Mouse (Mus musculus) fat pad, adult 2 months (tissue): Measurements from ENCODE around the gene Etv6.
"Not testable (repeated sequence)": the region's sequence is repeated elsewhere in the genome, so short reads cannot be mapped to it uniquely, and the experiment has no call there.

Experiments
- DNase-seq: peaks from one replicate; pipeline ENCODE4 v3.0.0-alpha.2; 2011; ENCODE audit warnings: low read depth, low spot score; ENCODE audit errors: extremely low read depth

Gene Etv6

DNA sequence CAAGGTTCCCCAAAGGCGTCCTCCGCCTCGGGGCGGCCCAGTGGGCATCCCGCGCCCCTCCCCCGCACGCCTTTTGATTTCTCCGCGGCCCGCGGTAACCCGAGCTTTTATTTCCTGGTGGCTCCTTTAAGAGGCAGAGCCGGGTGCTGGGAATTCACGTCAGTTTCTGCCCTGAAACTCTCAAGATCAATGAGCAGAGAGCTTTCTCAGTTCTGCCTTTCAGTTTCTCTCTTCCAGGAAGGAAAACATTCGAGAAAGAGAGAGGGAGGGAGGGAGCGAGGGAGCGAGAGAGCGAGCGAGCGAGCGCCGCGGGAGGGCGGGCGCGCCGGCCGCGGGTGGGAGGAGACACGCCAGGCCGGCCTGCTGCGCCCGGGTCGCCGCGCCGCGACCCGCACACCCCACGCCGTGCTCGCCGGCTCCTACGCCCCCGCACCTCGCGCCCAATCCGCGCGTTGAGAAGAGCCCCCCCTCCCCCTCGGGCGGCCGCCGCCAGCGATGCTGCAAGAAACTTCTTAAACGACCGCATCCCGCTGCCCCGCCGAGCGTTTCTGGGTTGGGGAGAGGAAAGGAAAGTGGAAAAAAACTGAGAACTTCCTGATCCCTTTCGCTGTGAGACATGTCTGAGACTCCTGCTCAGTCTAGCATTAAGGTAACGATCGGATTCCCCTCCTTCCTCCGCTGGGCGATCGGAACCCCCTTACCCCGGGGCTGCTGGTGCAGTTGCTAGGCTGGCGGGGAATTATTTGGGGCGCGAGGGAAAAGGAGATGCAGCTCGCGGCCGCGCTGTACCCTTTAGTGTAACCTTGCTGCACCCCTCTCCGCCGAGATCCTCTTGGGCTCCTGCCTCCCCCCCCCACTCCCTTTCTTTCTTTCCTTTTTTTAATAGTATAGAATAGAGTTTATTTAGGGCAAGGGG is at the start of gene Etv6:
Etv6 (plus strand) TSS at position 211 of the 916 bp plus-strand sequence.
- DNase-seq: no peak

DNA sequence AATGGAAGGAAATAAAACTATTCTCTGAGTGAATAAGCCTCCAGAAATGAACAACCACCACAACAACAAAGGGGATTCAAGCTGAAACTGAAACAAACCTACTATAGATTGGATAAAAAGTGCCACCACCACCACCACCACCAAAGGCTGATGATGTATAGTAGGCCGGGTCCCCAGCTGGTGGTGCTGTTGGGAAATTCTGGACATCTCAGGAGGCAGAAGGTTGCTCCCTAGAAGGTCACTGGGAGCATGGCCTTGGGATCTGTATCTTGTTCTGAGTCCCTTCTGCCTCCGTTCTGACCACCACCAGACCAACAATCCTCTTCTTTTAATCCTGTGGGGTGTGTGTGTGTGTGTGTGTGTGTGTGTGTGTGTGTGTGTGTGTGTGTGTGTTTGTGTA is 49.3 kb upstream of the Etv6 start:
- no peak for DNase-seq

DNA sequence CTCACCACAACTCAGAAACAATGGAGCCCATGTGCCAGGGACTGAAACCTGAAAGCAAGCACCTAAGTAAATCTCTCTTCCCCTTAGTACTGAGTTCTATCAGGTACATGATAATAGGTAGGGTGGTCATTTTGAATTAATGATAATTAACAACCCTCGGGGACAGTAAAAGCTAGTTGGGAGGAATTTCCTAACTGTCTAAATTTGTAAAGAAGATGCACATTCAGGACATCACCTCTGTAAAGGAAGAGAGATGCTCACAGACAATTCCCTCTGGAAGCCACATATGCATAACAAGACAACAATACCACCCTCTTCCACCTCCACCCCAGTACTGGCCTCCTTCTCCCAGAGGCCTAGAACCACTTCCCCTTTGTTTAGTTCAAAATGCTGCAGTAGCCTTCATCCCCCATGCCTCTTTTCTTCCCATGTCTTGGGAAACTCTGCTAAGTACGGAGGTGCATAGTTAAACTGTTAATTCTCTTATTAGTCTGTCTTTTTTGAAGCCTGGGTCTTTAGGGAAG is 48.4 kb upstream of the Etv6 start:
- no peak for DNase-seq

DNA sequence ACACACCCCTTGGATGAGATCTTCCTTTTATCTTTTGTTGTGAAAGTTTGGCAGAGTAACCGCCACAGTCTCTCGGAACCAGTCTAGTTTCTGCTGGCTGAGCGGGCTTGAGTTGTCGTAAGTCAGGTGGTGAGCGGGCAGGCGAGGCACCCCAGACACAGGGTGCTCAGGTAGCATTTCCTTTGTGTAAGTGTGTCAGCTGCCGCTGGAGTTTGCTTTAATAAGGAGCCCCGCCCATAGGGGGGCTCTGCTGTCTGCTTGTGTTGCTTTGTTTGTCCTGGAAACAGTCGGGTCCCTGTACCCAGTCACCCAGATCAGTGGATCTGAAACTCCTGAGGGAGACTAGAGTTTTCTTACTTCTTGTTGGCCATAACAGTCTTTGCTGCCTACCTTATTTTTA is 47.5 kb upstream of the Etv6 start:
- DNase-seq: no peak

DNA sequence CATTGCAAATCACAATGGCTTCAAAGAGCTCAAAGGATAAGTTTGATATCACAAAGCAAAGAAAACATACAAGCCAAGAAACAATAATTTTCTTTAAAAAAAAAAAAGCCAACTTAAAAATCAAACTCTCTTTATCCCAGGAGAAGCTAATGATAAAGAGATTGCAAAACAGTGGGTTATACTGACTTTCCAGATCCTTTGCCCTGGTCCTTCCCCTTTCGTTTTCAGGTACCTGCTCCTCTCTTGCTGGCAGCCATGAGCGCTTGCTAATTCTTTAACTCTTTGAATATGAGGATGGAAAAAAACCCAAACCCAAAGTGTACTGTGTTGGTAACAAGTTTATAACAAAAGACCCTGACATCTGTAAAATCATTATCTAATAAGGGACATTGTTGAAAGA is 38.0 kb upstream of the Etv6 start:
- DNase-seq: no peak

DNA sequence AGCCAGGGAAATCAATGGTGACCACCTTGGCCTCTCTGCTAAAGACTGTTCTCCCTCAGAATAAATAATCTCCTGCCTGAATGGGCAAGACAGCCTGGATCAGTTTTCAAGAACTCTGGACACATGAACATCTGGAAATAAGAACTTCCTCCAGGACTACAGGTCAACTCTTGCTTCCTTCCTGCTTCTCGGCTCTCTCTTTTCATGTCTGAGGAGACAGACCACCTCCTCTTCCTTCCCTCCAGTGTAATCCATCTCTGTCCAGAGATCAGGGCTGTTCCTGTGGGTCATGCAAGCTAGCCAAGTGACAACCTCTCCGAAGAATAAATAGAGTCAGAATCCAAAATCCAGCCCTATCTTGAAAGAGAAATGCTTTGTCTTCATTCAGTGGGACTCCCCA is 37.6 kb upstream of the Etv6 start:
- no peak for DNase-seq

DNA sequence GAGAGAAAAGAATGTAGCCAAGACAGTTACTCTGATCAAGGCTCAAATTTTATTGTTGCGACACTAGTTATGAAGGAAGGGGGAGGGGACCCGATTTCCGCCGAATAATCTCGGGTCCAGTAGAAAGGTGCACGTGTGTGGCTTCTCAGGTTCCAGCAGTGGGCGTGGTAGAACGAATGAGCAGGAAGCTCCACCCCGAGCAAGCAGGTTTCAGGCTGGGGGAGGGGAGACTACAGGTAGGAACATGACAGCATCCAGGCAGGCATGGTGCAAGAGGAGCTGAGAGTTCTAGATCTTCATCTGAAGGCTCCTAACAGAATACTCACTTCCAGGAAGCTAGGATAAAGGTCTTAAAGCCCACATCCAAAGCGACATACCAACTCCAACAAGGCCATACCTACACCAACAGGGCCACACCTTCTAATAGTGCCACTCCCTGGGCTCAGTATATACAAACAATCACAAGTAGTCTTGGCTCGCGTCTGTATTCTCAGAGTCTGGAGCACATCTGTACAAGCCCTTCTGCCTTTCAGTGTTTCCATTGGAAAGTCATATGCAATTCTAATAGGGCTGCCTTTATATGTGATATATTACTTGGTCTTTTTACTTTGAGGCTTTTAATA is 20.9 kb upstream of the Etv6 start:
- DNase-seq: not testable (repeated sequence)

DNA sequence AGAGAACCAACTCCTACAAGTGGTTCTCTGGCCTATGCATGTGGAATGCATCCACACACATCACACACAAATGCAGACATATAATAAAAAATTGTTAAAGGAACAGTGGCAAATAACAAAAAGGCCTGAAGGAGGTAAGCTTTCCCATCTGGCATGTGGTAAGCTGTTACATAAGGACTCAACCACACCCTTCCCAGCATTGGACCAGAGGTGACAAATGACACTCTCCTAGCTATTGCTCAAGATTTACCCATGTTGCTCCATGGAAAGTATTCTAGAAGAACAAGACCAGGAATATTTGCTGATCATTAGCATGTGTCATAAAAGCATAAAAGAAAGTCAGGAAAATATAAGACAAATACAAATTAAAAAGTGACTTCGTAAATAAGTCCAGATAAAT is 16.7 kb upstream of the Etv6 start:
- no peak for DNase-seq

DNA sequence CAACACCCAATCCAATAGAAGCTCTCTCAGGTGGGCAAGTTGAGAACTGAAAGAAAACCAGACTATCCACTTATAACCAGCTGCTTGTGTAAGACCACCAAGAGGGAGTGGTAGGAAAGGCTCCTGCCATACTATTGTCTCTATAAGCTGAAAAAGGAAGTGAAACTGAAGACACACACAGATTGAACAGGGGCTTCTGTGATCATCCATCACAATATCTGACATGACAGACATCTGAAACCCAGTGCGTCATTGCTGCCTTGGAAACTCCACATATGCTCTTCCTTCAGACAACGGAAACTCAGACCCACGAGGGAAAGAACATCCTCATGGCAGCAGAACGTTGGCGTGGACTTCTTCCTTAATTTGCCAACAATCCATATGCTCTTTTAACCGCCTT is 14.7 kb upstream of the Etv6 start:
- DNase-seq: no peak

DNA sequence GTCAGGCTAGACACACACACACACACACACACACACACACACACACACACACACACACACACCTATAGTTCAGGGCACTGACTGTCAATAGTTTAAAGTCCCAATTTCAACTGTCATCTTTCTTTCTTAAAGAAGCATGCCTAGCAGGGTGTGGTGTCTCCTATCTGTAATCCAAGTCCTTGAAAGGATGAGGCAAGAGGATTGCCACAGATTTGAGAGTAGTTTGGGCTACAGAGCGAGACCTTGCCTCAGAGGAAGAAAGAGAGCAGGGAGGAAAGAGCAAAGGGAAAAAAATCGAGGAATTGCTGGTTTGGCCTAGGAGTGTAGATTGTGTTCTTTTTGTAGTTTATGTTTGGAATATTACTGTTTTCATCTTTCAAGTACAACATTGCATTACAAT is 9.2 kb upstream of the Etv6 start:
- no peak for DNase-seq

DNA sequence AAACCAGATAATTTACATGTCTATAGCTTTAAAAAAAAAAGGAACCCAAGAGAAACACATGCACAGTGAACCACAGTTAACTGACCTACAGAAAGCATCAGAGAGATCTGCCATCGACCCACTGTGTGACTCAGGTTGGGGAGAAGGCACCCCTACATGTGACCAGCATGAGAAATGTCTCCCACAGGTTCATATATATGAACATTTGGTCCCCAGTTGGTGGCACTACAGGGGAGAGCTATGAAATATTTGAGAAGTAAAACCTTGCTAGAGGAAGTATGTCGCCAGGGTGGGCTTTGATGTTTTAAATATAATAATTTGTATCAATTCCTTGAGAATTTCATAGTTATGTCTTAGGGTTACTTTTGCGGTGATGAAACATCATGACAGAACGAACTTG is 8.5 kb upstream of the Etv6 start:
- DNase-seq: no peak

DNA sequence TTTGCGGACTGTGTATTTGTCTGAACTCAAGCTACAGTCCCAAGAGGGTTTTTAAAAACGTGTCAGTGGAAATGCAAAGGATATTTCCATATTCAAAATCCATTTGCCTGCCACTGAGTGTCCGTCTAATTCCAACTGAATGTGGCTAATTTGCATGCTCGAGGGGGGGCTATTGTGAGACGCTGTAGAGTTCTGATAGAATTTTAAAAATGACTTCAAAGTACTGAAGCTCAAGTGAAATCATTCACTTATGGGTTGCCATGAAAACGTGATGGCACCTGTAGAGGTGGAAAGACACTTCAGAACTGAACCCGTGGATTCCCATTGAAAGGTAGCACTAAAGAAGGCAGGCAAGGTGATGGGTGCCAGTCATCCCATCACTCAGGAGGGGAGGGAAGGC is 3.0 kb upstream of the Etv6 start:
- DNase-seq: no peak

DNA sequence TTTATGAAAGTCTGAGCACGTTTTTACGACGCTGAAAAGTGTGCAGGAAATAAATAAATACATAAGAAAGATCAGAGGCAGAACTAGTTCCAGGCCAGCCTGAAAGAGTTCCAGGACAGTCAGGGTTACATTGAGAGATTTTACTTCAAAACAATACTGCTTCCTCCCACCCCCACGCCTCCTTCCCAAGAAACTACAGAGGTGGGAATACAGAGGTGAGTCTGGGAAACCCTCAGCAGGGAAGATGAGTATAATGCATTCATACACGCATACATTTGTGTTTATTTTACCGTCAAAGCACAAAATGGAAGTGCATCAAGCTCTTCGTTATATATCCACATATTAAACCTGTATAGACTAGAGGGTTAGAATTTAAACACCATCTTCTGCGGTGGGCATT is 1.1 kb upstream of the Etv6 start:
- DNase-seq: no peak

DNA sequence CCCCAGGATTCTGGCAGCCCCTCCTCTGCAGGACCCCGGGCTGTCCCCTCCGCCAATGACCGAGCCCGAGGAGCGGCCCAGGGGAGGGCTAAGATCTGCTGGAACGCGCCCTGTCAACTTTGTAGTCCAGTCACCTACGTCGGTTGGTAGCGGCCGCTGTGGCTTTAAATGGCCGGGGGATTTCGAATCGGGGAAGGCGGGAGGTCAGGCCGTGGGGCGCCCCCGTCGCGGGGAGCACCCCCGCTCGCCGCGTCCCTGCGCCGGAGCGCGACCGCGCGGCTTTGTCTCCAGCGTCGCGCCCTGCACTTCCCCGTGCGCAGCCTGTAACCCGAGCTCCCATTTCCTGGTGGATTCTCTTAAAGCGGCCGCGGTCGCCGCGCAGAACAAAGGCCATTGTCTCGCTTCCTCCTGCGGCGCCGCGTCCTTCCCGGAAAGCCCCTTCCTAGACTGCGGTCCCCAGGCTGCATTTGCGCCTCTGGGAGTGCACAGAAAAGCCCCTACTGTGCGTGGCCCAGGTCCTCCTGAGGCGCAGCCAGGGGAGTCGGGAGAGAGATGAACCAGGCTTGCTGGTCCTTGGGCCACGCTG is 503 bp upstream of the Etv6 start:
- no peak for DNase-seq

DNA sequence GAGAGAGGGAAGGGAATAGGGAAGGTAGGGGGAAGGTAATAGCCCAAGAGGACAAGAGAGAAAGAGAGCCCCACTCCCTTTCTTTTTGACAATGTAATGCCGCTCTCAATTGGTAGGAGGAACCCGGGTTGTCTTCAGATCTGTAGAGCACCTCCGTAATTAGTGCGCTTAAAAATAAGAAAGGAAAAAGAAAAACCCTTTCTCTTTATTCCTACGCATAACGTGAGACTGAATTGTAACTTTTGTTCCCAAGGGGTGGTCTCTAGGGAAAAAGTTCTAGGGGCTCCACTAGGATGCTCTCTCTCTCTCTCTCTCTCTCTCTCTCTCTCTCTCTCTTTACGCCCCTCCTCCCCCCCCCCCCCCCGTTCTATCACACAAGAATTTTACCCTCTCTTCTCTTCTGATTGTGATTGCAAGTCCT is 1.0 kb downstream of the Etv6 start:
- DNase-seq: no peak

DNA sequence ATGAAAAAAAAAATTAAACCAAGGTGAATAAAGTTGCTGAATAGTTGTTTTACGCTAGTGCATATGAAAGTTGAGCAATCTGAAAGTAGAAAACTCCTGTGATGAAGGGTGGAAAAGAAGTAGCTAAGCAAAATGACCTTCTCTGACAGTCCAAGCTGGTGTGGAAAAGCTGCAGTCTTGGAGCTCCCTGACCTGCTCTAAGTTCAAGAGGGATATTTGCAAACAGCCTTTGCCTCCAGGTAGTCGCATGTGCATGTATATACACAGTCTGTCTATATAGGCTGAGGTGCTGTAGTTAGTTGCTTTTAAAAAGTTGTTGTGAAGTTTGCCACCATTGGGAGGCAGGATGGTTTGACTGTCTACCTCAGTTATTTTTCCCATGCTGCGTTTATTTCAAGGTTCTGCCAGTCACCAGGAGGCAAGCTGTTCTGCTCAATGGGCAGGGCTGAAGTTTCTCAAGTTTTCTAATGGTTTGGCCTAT is 1.5 kb downstream of the Etv6 start:
- DNase-seq: no peak

DNA sequence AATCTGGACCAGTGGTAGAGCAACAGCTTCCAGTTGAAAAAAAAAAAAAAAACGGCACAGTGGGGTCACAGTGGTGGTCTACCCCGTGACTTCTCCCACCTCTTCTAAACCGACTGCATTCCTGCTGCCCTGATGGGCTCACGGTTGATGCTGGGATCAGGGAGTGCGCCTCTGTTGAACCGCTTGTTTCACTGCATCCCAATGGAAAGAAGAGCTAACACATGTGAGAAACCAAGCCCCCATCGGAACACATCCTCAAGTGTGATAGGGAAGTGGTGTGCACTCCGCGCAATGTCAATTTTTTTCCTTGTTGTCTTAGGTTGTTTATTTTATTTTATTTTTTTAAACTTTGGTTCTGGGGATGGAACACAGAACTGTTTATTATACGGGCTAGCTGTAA is 2.5 kb downstream of the Etv6 start:
- no peak for DNase-seq

DNA sequence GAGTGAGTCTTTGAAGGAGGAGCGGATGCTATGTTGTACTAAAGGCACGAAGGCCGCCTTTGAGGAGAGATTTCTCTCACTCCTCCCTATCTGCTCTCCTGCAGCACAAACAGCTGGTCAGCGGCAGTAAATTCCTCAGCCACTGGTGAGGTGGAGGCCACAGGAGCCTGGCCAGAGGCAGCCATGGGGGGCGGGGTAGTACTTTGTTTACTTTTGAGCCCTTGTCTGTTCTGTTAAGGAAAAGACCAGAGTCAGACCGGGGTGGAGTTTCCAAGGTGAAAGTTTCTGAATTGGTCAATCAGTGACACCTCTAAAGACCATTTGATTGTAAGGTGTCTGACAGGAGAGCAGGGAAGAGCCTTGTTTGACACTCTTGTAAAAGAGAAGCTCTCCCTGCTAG is 3.4 kb downstream of the Etv6 start:
- DNase-seq: no peak

DNA sequence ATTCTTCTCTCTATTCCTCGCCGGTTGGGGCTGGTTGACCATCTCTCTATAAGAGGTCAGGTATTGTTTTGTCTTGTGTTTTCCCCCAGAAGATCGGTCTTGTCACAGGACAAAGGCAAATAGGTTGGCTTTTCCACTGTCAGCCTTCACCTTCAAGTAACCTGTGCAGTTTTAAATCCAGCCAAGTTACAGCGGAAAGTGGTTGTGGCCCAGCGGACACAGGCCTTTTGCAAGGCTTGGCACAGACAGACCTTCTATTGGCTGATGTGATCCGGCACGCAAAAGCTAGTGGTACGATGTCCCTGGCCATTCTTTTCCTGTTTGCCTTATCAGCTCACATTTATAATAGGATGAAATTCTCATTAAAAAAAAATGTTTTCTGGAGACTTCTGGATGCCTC is 3.9 kb downstream of the Etv6 start:
- DNase-seq: no peak

DNA sequence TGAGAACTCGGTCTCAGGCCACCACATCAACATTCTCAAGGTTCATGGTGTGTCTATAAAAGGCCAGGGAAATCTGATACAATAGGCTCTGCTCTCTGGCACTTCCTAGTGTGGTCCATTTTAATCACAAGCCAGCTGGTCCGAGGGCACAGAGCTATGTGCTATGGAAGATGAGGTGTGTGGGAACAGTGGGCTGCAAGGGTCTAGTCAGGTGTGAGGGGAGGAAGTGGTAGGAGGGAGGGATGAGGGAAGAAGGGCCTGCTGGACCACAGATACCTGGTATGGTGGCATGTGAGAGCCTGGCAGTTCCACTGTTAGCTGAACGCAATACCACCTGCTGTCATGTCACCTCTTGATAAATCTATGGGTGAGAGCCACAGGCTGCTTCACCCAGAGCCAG is 4.8 kb downstream of the Etv6 start:
- DNase-seq: no peak

DNA sequence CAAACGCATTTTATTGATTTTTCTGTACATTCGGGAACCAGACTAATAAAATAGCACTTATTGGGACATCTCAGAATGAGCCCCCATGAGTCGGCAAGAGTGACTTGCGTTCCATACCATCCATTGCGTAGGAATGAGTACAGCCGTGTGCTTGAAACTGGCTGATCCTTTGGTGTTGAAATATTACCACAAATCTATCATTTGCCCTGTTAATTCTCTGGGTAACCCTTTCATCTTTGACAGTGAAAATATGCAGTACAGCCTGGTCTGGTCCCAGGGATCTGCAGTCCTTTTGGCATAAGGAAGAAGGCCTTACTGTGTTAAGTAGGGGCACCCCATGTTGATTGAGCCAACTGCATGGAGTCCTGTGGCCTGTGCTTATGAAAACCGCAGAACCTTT is 5.8 kb downstream of the Etv6 start:
- no peak for DNase-seq

DNA sequence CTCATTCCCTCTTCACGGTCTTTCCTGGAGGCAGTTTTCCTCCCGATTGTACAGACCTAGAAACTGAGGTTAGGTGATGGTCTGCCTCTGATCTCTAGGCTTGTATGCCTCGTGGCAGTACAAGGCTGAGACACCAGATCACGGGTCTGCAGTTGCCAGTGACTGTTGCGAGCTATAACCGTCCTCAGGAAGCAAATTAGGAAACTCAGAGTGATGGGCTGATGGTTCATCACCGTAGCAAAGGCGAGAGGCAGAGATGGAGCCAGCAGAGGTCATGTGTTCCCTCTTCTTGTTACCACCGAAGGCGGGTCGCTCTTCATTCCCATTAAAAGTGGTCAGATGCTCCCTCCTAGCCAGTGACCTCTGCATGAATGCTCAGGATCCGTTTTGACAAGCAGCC is 6.4 kb downstream of the Etv6 start:
- no peak for DNase-seq
